Mouse (Mus musculus) left cerebral cortex, postnatal 14 days (tissue): ENCODE data around the gene Ostf1. TPM values are rescaled to one million over a fixed set of nuclear protein-coding genes. Genes with fewer than 3 reads are reported as not detected.

Source experiments
- DNase-seq, 2 experiments: peaks; one replicate each; pipeline ENCODE4 v3.0.0; 2021 to 2022; ENCODE audit warnings: low spot score in 2 of 2, mixed read lengths in 1 of 2
- intact Hi-C: fragments of 180-260 bp; cut with DNase I; formaldehyde crosslinking; loops from one replicate; pipeline ENCODE4 v1.15.1; 2025
- long read RNA-seq, 2 experiments: library from polyadenylated mRNA; stranded (forward); transcript quantifications; one replicate each; pipeline ENCODE4 v2.0.0; 2021
- total RNA-seq, 2 experiments: library from RNA; stranded (reverse); gene quantifications; 2 replicates each; pipeline ENCODE4 v1.2.3; 2021

Ostf1 gene
- total RNA-seq = 10 to 100 TPM; 18.6 to 22.8 TPM
- long read RNA-seq, experiment 1, transcript Ostf1-201 (10 exons, 2,726 nt) = major isoform, 37 of 38 reads
- long read RNA-seq, experiment 1, partial matches to known transcripts = 1 of 38 reads
- long read RNA-seq, experiment 1, other reads (novel, unspliced or antisense) = 0 of 38 reads
- long read RNA-seq, experiment 2, transcript Ostf1-201 (10 exons, 2,726 nt) = major isoform, 22 of 23 reads
- long read RNA-seq, experiment 2, partial matches to known transcripts = 1 of 23 reads
- long read RNA-seq, experiment 2, other reads (novel, unspliced or antisense) = 0 of 23 reads

- peak; percentile 90 to 92 for DNase-seq
- intact Hi-C loops = loop anchor here (5.0 kb wide), 1 partner anchor 41 kb away; the partner anchor contains the start of gene Carnmt1
These were observed at the start of gene Ostf1, which contains the start of gene Nmrk1 for GRCm38 (mm10) chr19:18631644-18632219. Ostf1 (minus strand) TSS chr19:18631823. Nmrk1 (plus strand) TSS chr19:18631950.

DNA sequence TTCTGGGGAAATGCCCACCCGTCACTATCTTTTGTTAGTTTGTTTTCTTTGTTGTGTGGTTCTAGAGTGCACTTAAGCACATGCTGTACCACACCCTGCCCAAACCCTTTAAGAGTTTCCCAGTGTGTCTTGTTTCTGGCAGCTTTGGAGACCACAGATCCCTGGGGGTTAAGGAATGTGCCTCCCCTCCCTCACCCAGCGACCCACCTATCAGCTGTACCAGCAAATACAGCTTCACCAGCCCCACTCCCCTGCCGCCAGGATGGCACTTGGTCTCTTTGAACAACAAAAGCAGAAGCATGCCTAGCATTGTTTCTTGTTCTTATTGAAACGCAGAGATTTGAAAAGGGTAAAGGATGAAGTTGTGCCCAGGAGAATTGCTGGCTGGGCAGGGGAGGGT is 41.5 kb upstream of the Ostf1 start:
- DNase-seq = no peak
- intact Hi-C loops = loop anchor here (5.0 kb wide), 2 partner anchors 39 to 41 kb away; partner anchors contain the start of genes D030056L22Rik, Nmrk1 and Ostf1

GRCm38 (mm10) chr19:18672498-18672897 is 40.9 kb upstream of the Ostf1 start:
- DNase-seq = no peak
- intact Hi-C loops = loop anchor here (5.0 kb wide), 2 partner anchors 40 kb away; partner anchors contain the start of genes D030056L22Rik, Nmrk1 and Ostf1

- intact Hi-C loops = loop anchor here (5.0 kb wide), 2 partner anchors 39 to 41 kb away; partner anchors contain the start of genes D030056L22Rik, Nmrk1 and Ostf1
- DNase-seq = peak; percentile 33 to 35
These were observed 39.6 kb upstream of the Ostf1 start for GRCm38 (mm10) chr19:18671056-18671741.

DNA sequence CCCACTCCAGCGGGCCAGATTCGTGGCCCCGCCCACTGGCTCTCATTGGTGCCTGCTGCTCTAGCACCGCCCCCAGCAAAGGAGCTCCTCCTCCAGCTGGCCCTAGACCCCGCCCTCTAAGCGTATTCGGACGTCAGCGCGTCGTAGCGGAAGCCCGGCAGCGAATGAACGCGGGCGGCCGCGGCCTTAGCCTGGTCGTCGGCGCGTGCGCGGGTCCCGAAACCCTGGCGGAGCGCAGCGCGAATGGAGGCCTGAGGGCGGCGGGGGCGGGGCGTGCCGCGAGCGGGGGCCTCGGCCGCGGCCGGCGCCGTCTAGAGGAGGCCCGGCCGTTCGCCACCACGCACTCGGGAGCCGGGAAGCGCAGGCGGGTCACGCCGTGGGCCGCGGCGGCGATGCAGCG is 39.0 kb upstream of the Ostf1 start, which contains the start of gene Carnmt1:
Gene Carnmt1 (plus strand): TSS at position 157 of the 400 bp plus-strand sequence.
- intact Hi-C loops = loop anchor here (5.0 kb wide), 2 partner anchors 38 to 42 kb away; partner anchors contain the start of genes D030056L22Rik, Nmrk1 and Ostf1

GRCm38 (mm10) chr19:18669551-18669950 is 37.9 kb upstream of the Ostf1 start:
- DNase-seq = no peak
- intact Hi-C loops = no loop called here

More for the DNA sequence above, 39.0 kb upstream of the Ostf1 start, which contains the start of gene Carnmt1:
- DNase-seq = peak; percentile 97 to 99

- intact Hi-C loops = no loop called here
- no peak for DNase-seq
These were observed 35.3 kb upstream of the Ostf1 start for GRCm38 (mm10) chr19:18666966-18667365.

GRCm38 (mm10) chr19:18663904-18664303 is 32.3 kb upstream of the Ostf1 start:
- no peak for DNase-seq
- intact Hi-C loops = no loop called here

DNA sequence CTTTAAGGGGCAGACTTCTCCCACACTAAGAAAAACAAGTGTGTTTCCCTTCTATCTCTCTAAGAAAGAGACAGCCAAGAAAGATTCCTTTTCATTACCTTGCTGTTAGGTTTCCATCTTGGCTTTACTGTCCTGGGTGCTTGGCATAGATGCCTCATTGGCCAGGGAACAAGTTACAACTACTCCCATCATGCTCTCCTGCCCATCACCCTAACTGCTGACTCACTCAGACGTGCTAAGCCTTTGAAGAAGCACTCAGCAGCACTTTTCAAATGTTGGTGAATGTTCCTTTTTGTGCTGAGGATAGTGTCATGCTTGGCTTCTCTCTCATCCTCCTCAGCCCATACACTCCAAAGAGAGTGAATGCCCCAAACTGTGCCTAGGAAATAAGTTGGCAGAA is 30.1 kb upstream of the Ostf1 start:
- intact Hi-C loops = no loop called here

GRCm38 (mm10) chr19:18660466-18660865 is 28.8 kb upstream of the Ostf1 start:
- intact Hi-C loops = no loop called here
- DNase-seq = no peak

More for the DNA sequence above, 30.1 kb upstream of the Ostf1 start:
- no peak for DNase-seq

- no peak for DNase-seq
- intact Hi-C loops = no loop called here
These were observed 27.7 kb upstream of the Ostf1 start for GRCm38 (mm10) chr19:18659349-18659748.

DNA sequence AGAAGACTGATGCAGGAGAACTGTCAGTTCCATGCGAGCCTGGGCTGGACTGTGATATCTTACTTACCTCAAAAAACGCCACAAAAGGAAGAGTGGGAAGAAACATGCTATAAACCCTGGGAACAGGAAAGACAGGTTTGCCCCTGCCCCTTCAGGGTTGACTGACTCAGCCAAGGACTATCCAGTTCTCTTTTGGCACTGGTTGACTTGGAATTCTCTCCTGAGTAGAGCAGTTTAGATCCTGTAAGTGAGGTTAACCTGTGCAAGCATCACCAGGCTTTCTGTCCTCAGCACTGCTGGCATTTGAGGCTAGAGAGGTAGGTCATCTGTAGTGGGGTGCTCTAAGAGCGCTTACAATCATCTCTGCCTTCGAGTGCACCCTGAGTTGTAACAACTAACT is 26.9 kb upstream of the Ostf1 start:
- DNase-seq = no peak
- intact Hi-C loops = no loop called here

DNA sequence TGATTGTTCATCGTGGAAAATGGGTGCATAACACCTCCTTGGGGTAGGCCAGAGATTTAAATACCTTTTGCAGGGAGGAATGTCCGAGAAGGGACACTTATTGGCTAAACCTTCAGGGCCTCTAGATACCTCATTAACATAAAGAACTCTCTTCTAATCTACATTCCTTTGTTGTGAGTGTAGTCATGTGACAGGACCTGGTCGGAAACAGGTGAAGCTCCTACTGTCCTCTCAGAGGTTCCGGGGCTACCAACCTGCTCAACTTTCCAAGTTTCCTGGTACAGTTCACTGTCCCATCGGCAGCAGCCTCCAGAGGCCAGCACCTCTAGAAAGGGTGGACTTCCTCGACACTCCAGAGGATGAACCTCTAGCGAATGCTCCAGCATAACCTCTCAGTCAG is 24.4 kb upstream of the Ostf1 start:
- no peak for DNase-seq
- intact Hi-C loops = no loop called here

DNA sequence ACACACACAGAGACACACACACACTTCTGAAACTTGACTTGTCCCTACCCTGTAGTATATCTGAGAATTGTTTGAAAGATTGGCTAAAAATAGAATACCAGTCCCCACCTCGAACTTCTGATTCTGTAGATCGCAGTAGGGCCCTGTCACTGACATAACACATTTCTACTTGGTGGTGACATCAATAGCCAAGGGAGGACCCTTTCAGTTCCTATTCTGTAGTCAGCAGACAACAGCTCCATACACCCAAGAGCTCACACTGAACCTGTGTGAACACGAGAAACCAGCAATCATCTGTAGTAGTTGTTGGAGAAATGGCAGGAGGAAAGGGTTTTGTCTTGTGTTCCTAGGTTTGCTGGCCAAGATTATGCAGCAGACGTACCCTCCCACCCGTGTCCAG is 23.4 kb upstream of the Ostf1 start:
- intact Hi-C loops = no loop called here
- DNase-seq = no peak

DNA sequence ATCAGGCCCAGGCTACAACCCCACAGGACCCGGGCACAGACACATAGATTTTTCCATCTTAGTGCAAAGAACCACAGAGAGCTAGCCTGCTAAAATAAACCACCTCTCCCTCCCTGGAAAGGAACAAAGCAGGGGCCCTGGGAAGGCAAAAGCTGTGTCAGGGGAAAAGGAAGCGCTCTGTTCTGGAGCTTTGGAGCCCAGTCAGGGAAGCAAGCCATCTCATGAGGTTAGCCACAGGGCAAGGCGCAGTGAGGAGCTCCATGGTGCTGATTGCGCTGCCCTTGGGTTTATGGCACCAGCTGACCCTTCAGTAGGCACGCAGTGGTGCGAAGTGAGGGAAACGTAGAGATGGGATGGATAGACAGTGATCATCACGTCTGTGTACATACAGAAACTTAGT is 22.7 kb upstream of the Ostf1 start:
- no peak for DNase-seq
- intact Hi-C loops = no loop called here

DNA sequence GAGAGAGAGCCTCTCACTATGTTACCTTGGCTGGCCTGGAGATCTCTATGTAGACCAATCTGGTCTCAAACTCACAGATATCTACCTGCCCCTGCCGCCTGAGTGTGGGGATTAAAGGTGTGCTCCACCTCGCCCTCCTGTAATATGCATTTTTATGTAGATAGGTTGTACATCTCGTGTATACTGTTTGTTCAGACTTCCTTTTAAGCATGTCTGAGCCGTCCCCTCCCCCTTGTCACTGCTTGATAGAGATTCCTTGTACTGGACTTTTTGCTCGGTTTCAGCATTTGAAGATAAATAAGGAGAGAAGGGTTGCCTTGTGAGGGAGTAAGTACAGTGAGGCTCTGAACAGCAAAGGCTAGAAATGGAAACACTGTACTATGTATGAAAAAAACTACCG is 21.4 kb upstream of the Ostf1 start:
- no peak for DNase-seq

GRCm38 (mm10) chr19:18652592-18652991 is 21.0 kb upstream of the Ostf1 start:
- DNase-seq = no peak
- intact Hi-C loops = no loop called here

More for the DNA sequence above, 21.4 kb upstream of the Ostf1 start:
- intact Hi-C loops = no loop called here

- intact Hi-C loops = no loop called here
These were observed 18.9 kb upstream of the Ostf1 start for GRCm38 (mm10) chr19:18650473-18650872.

DNA sequence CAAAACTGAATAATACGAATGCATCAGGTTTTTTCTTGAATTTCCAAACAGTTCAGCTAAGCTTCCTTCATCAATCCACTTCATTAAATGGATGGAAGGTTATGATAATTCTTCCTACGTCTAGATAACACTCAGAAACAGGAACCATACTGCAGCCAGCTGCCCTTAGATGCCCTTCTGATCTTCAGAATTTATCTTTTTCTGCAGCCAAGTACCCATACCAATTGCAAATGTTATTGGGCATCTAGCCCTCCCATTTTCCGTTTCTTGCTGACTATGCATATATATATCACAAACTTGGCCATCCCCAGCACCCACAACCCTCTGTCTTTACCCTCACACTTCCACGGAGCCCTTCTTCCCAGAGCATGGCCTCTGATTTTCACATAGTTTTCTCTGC is 18.3 kb upstream of the Ostf1 start:
- intact Hi-C loops = no loop called here
- no peak for DNase-seq

More at GRCm38 (mm10) chr19:18650473-18650872, 18.9 kb upstream of the Ostf1 start:
- DNase-seq = no peak

GRCm38 (mm10) chr19:18648558-18648945 is 16.9 kb upstream of the Ostf1 start:
- intact Hi-C loops = no loop called here
- DNase-seq = no peak
